Mouse (Mus musculus): ENCODE measurements around the gene Cfap100. TPM values are rescaled to one million over a fixed set of nuclear protein-coding genes. Genes with fewer than 3 reads are reported as not detected.
A peak's percentile ranks its signal among the peaks of the same experiment; 100 is the strongest.

The Cfap100 gene
- total RNA-seq (2021): 1 to 10 TPM in 1 of 2 experiments, under 1 TPM in 1; 0.76 to 1.4 TPM
- polyA plus RNA-seq (2012; rRNA removed): 0.03 and 0.33 TPM in 2 replicates
- long read RNA-seq: 0 reads

- peak; percentile 89 for DNase-seq
Measured at GRCm38 (mm10) chr6:90428380-90428974, at the start of gene Cfap100. Cfap100 (minus strand) TSS chr6:90428797.

GRCm38 (mm10) chr6:90476941-90477518 is 48.4 kb upstream of the Cfap100 start:
- peak; percentile 50 for DNase-seq

DNA sequence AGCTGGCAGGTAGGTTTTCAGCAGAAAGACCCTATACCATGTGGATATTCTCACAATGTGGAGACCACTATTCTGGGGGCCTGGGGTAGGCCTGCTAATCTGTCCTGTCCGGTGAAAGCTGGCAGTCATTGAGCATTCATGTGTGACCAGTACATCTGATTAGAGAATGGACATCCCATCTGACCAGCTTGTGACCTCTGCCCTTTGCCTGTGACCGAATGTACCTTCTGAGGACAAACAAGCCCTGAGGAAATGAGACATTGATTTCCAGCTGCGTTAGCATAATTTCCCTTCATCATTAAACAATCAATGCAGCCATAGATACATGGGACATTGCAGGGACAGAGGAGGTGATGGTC is 47.2 kb upstream of the Cfap100 start:
- DNase-seq: no peak

- no peak for DNase-seq
Measured at GRCm38 (mm10) chr6:90475176-90475853, 46.7 kb upstream of the Cfap100 start.

GRCm38 (mm10) chr6:90474361-90474750 is 45.8 kb upstream of the Cfap100 start:
- no peak for DNase-seq

DNA sequence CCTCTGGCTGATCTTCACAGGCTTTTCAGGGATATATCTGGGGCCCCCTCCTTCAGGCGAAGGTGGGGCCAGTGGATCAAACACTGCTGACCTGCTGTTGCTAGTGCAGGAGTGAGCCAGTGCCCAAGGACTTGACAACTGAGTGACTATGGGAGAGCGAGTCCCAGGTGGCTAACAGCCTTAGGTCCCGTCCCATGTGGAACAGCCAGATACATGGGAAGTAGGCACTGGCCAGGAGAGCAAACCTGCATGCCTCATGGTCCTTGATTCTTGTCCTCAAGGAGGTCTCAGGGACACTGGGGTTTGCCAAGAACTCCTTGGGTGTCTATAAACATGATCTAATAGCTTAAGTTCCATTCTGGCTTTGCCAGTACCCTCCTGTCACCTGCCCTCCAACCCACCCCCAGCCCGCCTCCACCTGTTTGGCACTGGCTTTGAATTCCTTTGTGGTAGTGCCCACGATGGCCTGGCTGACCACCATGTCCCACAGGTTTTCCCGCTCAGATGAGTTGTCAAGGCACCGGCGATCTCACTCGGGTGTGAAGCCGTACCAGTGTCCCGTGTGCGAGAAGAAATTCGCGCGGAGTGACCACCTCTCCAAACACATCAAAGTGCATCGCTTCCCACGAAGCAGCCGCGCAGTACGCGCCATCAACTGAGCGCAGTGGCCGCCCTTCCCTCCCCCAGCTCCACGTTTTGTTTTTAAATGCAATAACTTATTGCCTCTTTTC is 45.2 kb upstream of the Cfap100 start:
- no peak for DNase-seq

DNA sequence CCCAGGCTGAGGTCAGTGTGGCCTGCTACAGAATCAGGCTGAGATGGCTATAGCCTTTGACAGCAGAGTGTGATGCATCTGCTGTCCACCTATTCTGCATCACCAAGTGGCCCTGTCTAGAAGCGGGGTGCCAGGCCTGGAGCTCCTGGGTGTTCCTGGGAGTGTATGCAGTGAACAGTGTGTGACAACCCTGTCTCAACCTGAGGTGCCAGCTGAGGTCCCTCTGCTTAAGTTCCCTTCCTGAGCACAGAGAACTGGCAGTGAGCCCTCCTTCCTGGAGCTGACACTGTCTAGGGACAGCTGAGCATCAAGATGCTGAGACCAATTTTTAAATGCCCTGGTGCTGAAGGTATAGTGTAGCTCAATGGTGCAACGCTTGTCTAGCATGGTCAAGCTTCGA is 44.1 kb upstream of the Cfap100 start:
- no peak for DNase-seq

GRCm38 (mm10) chr6:90472079-90472478 is 43.5 kb upstream of the Cfap100 start:
- no peak for DNase-seq

DNA sequence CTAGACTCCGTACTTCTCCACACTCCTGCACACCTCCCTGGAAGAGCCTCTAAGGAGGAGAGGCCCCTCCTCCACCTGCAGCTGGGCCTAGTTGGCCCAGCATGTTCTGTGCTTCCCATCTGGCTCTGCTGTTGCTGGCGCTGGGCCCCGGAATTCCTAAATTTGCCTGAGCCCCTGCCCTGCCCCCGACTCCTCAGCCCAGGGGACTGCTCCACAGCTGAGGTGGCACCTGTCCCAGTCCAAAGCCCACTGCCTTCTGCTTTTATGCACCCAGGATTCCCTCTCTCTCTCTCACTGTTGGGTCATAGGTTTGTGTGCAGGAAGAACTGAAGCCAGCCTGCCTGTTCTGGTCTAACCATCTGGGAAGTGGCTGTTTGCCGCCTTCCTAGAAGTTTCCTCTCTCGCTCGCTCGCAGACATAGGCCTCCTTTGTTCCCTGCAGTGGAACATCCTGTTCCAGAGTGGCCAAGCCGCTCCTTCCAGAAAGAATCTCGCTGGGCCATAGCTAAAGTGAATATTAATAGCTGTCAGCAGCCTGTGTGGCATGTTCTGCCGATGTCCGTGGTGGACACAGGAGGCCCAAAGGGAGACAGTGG is 42.4 kb upstream of the Cfap100 start:
- peak; percentile 19 for DNase-seq

- DNase-seq: no peak
Measured at GRCm38 (mm10) chr6:90470255-90470654, 41.7 kb upstream of the Cfap100 start.

- DNase-seq: no peak
Measured at GRCm38 (mm10) chr6:90469041-90469440, 40.4 kb upstream of the Cfap100 start.

DNA sequence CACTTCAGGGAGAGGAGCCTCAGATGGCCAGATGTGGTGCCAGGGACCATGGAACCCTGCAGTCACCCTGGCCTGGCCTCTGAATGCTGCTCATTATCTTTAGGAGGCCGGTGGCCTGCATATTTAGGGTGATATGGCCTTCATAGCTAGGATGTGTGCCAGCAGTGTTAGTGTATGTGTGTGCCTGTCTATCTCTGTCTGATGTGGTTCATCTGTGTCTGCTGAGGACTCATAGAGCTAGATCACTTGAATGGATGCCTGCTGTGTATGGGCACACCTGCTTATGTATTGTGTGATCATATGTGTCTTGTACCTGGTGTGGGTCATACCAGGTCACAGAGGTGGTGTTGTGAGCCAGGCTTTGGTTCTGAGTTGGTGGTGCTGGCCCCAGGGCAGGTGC is 39.6 kb upstream of the Cfap100 start:
- no peak for DNase-seq

DNA sequence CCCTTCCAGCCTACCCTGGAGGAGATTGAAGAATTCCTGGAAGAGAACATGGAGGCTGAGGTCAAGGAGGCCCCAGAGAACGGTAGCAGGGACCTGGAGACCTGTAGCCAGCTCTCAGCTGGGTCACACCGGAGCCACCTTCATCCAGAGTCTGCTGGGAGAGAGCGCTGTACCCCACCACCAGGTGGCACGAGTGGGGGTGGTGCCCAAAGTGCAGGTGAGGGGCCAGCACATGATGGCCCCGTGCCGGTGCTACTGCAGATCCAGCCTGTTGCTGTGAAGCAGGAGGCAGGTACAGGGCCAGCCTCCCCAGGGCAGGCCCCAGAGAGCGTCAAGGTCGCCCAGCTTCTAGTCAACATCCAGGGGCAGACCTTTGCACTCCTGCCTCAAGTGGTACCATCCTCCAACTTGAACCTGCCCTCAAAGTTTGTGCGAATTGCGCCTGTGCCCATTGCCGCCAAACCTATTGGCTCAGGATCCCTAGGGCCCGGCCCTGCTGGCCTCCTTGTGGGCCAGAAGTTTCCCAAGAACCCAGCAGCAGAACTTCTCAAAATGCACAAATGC is 38.3 kb upstream of the Cfap100 start:
- DNase-seq: peak; percentile 40

DNA sequence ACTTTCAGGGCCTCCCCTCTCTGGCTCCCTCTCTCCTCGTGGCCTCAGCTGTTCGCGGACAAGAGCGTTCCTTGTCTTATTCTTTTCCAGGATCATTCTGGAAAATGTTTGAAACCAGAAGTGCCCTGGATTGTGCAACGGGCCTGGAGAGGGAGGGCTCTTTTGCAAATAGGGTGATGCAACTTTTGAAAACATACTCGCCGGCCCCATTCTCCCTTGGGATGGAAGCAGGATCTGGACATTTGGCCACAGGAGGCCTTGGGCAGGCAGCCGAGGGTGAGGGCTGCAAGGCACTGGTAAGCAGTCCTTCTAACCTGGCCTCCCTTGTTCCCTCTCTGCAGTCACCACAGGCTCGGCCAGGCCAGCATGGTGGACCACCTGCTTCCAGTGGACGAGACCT is 37.5 kb upstream of the Cfap100 start:
- DNase-seq: peak; percentile 86

- DNase-seq: no peak
Measured at GRCm38 (mm10) chr6:90465028-90465640, 36.5 kb upstream of the Cfap100 start.

GRCm38 (mm10) chr6:90463890-90464421 is 35.4 kb upstream of the Cfap100 start:
- DNase-seq: no peak

GRCm38 (mm10) chr6:90463228-90463862 is 34.7 kb upstream of the Cfap100 start:
- DNase-seq: peak; percentile 96

DNA sequence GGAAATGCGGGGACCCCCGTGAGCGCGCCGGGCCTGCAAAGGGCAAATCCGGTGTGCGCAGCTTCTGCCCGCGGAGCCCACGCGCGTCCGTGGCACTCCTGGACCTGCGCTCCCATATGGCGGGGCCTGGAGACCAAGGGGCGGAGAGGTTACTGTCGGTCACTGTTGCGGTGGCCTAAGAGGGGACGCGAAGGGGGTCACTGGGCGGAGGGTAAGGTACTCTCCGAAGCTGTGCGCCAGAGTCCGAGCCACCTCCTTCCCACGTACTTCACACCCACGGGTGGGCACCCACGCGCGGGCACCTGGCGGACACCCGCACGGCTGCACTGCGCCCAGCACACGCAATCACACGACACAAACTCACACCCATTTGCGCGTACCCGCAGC is 34.2 kb upstream of the Cfap100 start:
- DNase-seq: peak; percentile 57

DNA sequence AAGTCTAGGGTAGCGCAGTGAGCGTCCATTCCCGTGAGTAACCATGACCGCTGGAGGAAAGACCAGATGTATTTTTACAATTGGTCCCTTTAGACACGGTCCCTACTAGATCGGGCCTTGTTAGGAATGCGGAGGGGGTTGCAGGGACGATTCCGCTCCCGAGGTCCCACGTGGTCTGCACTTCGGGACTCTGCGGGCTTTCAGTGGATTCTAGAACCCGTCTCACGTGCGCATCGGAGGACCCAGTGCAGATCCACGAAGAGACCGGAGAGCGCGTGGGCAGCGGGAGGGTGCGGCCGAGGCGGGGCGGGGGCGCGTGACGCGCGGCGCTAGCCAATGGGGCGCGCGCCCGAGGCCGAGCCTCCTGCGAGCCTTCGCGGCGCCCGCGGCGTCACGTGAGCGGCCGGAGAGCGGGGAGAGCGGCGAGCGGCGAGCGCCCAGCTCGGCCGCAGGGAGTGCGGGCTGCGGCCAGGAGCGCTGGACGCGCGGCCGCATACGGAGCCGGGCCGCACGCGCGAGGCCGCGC is 33.6 kb upstream of the Cfap100 start, which contains the start of gene Klf15:
TSS of gene Klf15 (plus strand) at position 396 of the 526 bp plus-strand sequence.
- peak; percentile 93 for DNase-seq

DNA sequence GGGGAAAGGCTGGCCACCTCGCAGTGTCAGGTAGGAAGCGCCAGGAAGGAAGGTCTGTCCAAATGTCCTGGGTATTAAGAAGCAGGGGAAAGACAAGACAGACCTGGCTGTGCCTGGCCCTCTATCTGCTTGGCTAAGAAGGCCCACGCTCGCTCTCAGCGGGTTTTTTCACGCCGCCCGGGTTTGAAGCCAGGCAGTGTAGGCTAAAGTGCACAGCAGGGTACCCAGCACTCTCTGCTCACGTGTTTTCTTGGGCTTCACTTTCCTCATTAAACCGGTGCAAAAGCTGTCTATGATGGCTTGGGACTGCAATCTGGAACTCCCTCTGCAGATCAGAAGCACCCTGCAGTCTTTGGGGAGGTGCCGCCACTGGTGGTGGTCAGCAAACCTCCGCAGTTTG is 33.2 kb upstream of the Cfap100 start:
- no peak for DNase-seq

GRCm38 (mm10) chr6:90461181-90461580 is 32.6 kb upstream of the Cfap100 start:
- DNase-seq: no peak

Data from adrenal gland, adult 2 months (tissue).